ENCODE assay signal across 24 mouse cellular contexts in the genomic region with DNA sequence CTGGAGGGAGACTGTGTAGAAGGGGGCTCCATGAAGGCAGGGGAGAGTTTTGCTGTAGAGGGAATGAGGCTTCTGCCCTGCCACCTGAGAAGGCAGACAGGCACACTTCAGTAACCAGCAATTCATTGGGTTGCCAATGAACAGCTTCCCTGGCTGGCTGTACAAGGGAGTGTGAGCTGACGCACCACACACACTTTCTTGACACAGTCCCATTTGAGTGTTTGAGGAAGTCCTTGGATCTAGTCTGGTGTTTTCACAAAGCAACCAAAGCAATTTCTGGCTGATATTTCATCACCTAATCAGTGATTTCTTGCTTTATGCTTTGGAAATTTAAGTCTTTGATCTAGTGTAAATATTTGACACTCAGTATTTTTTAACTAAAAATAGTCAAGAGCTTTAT.
"Had no signal": no experiment of that assay in that cellular context is flagged by ENCODE, and none has a peak within 500 bp of the region (broad histone marks: within the 10 kb centered on the region; RNA-seq: fewer than 3 reads in every experiment).

No protein-coding gene starts in this region.

- H3K36me3 ChIP-seq: heart, embryonic 13.5 days; heart, embryonic 15.5 days; hindbrain, embryonic 13.5 days; hindbrain, embryonic 15.5 days; kidney, embryonic 15.5 days; limb, embryonic 10.5 days; limb, embryonic 12.5 days had no signal

- H3K9ac ChIP-seq: heart, embryonic 13.5 days; heart, embryonic 15.5 days; hindbrain, embryonic 13.5 days; hindbrain, embryonic 15.5 days; kidney, embryonic 15.5 days; limb, embryonic 12.5 days had no signal

- H3K4me1 ChIP-seq: heart, embryonic 13.5 days; heart, embryonic 15.5 days; hindbrain, embryonic 13.5 days; hindbrain, embryonic 15.5 days; kidney, embryonic 15.5 days; limb, embryonic 10.5 days; limb, embryonic 12.5 days had no signal

- H3K4me2 ChIP-seq: heart, embryonic 11.5 days; heart, embryonic 13.5 days; heart, embryonic 15.5 days; hindbrain, embryonic 13.5 days; hindbrain, embryonic 15.5 days; kidney, embryonic 15.5 days; limb, embryonic 12.5 days had no signal

- H3K9me3 ChIP-seq: heart, embryonic 13.5 days; heart, embryonic 15.5 days; hindbrain, embryonic 13.5 days; hindbrain, embryonic 15.5 days; kidney, embryonic 15.5 days; limb, embryonic 10.5 days; limb, embryonic 12.5 days had no signal

- H3K4me3 ChIP-seq: heart, adult 2 months; heart, embryonic 13.5 days; heart, embryonic 15.5 days; hindbrain, embryonic 13.5 days; hindbrain, embryonic 15.5 days; kidney, embryonic 15.5 days; limb, embryonic 10.5 days; limb, embryonic 12.5 days had no signal

- ATAC-seq: hindbrain, postnatal 0 days; intestine, embryonic 16.5 days had no signal

- DNase-seq: gastrocnemius, postnatal 14 days; gastrocnemius, postnatal 36 days; heart, adult 11 months; heart, adult 2 months; heart, postnatal 14 days; heart, postnatal 36 days; kidney, adult 11 months; kidney, adult 2 months; kidney, adult 9 months; kidney, postnatal 14 days; kidney, postnatal 36 days; layer of hippocampus, adult 9-11 months; layer of hippocampus, postnatal 36 days had no signal

- H3K27ac ChIP-seq: heart, adult 2 months; heart, embryonic 13.5 days; heart, embryonic 15.5 days; hindbrain, embryonic 13.5 days; hindbrain, embryonic 15.5 days; hindbrain, postnatal 0 days; kidney, embryonic 15.5 days; kidney, postnatal 0 days; limb, embryonic 10.5 days; limb, embryonic 12.5 days had no signal

- H3K27me3 ChIP-seq: heart, embryonic 13.5 days; heart, embryonic 15.5 days; hindbrain, embryonic 13.5 days; hindbrain, embryonic 15.5 days; kidney, embryonic 15.5 days; limb, embryonic 12.5 days had no signal
